Mouse (Mus musculus) heart, adult 2 months (tissue): ENCODE data around the gene Gm1043.

Source experiments
- CTCF ChIP-seq: fragments of 200-600 bp; IDR thresholded peaks from 2 replicates; pipeline ENCODE4 v1.8.1; 2022; ENCODE audit warnings: antibody characterized with exemption, mild to moderate bottlenecking, moderate library complexity
- POLR2A ChIP-seq: fragments of 200-500 bp; IDR thresholded peaks from 2 replicates; pipeline ENCODE4 v1.6.1; 2011; ENCODE audit warnings: mild to moderate bottlenecking, low read depth, low read length, control low read depth; ENCODE audit not compliant: insufficient read depth

GRCm38 (mm10) chr5:37241224-37241623 is 156.1 kb downstream of the Gm1043 start:
- TF ChIP-seq POLR2A (no peak), CTCF (no peak)
